12 mouse cellular contexts compared by ENCODE assay signal in genomic region chr12:102651871-102652270, GRCm38 (mm10). TPM values are rescaled to one million over a fixed set of nuclear protein-coding genes. Genes with fewer than 3 reads are reported as not detected.
DNase-seq lines count a peak whose midpoint lies in the region; ATAC-seq and TF ChIP-seq lines count a peak whose summit lies in the region.
"Had no signal": no experiment of that assay in that cellular context is flagged by ENCODE, and none has a peak within 500 bp of the region (broad histone marks: within the 10 kb centered on the region; RNA-seq: fewer than 3 reads in every experiment).

No protein-coding gene starts in this region.

- peak overlapping the region; percentile 44 for H3K4me2 ChIP-seq in heart, embryonic 14.5 days (ENCODE audit: low read length)
- no peak overlapping the region for H3K4me2 ChIP-seq in lung, postnatal 0 days (replicated peaks; ENCODE audit: low read depth, low read length)
- no peak overlapping the region for H3K4me2 ChIP-seq in intestine, postnatal 0 days (replicated peaks; ENCODE audit: low read depth)
- H3K4me2 ChIP-seq in kidney, embryonic 14.5 days (replicated peaks; ENCODE audit: low read depth, low read length): no peak overlapping the region
- H3K4me2 ChIP-seq: hindbrain, embryonic 13.5 days; stomach, embryonic 15.5 days had no signal

- peak overlapping the region; percentile 6 to 41; a peak in 2 of 4 replicates for H3K27ac ChIP-seq in heart, embryonic 14.5 days (replicated peaks in 1 of 2; ENCODE audit: control insufficient read depth in 1 of 2, insufficient read depth in 1 of 2, low read depth in 2 of 2, low read length in 2 of 2)
- peak overlapping the region; percentile 23 for H3K27ac ChIP-seq in lung, postnatal 0 days (ENCODE audit: low read length)
- H3K27ac ChIP-seq in intestine, postnatal 0 days (ENCODE audit: low read depth, low read length): peak overlapping the region; percentile 46; the same call in 1 of the 2 replicates
- H3K27ac ChIP-seq in kidney, embryonic 14.5 days (ENCODE audit: low read depth, low read length): no peak overlapping the region
- H3K27ac ChIP-seq: hindbrain, embryonic 13.5 days; liver, embryonic 14.5 days; stomach, embryonic 15.5 days had no signal

- no peak for ATAC-seq in heart, embryonic 14.5 days (ENCODE audit: insufficient number of reproducible peaks, insufficient read depth, low FRiP score, low read depth)
- ATAC-seq in lung, postnatal 0 days: no peak
- no peak for ATAC-seq in intestine, postnatal 0 days
- ATAC-seq in kidney, embryonic 14.5 days (ENCODE audit: low FRiP score, low TSS enrichment): no peak

- H3K4me3 ChIP-seq in heart, embryonic 14.5 days (ENCODE audit: control insufficient read depth in 1 of 2, insufficient read depth in 1 of 2, low read depth in 1 of 2, low read length in 2 of 2): no peak overlapping the region
- no peak overlapping the region for H3K4me3 ChIP-seq in lung, postnatal 0 days (ENCODE audit: low read depth, low read length)
- H3K4me3 ChIP-seq in intestine, postnatal 0 days (ENCODE audit: low read depth, low read length): no peak overlapping the region
- no peak overlapping the region for H3K4me3 ChIP-seq in kidney, embryonic 14.5 days (ENCODE audit: low read length)
- H3K4me3 ChIP-seq: hindbrain, embryonic 13.5 days; stomach, embryonic 15.5 days had no signal

- H3K9ac ChIP-seq in heart, embryonic 14.5 days (ENCODE audit: low read length): peak overlapping the region; percentile 56
- no peak overlapping the region for H3K9ac ChIP-seq in lung, postnatal 0 days (replicated peaks; ENCODE audit: low read depth)
- H3K9ac ChIP-seq in intestine, postnatal 0 days (ENCODE audit: low read depth, low read length): no peak overlapping the region
- no peak overlapping the region for H3K9ac ChIP-seq in kidney, embryonic 14.5 days (ENCODE audit: low read depth, low read length)
- H3K9ac ChIP-seq: hindbrain, embryonic 13.5 days; liver, embryonic 14.5 days; stomach, embryonic 15.5 days had no signal

- no peak for DNase-seq in heart, postnatal 14 days
- no peak for DNase-seq in lung, postnatal 0 days (ENCODE audit: low spot score)
- no peak for DNase-seq in lung, postnatal 14 days
- peak; percentile 71 for DNase-seq in thymus, postnatal 4 days
- DNase-seq: kidney, postnatal 14 days; right cerebral cortex, adult 18-20 months had no signal

- H3K27me3 ChIP-seq in heart, embryonic 14.5 days (ENCODE audit: control insufficient read depth, insufficient read depth, low read length): no peaks in the 10 kb centered on the region
- no peaks in the 10 kb centered on the region for H3K27me3 ChIP-seq in lung, postnatal 0 days (replicated peaks; ENCODE audit: insufficient read depth, low read length)
- no peaks in the 10 kb centered on the region for H3K27me3 ChIP-seq in intestine, postnatal 0 days (replicated peaks; ENCODE audit: control insufficient read depth, insufficient read depth, low read length)
- no peaks in the 10 kb centered on the region for H3K27me3 ChIP-seq in kidney, embryonic 14.5 days (ENCODE audit: control insufficient read depth, insufficient read depth, low read length)
- H3K27me3 ChIP-seq: hindbrain, embryonic 13.5 days; stomach, embryonic 15.5 days had no signal

- TF ChIP-seq EP300 in lung, postnatal 0 days (IDR thresholded peaks at IDR 0.05): no peak

- H3K4me1 ChIP-seq in heart, embryonic 14.5 days (ENCODE audit: control insufficient read depth in 2 of 2, insufficient read depth in 2 of 2, low read length in 2 of 2): peaks cover 47 to 49% of the 10 kb centered on the region in 2 experiments
- peaks cover 18% of the 10 kb centered on the region; the same call in 1 of the 2 replicates for H3K4me1 ChIP-seq in lung, postnatal 0 days (ENCODE audit: insufficient read depth, low read depth, low read length)
- peaks cover 20% of the 10 kb centered on the region for H3K4me1 ChIP-seq in intestine, postnatal 0 days (replicated peaks; ENCODE audit: control insufficient read depth, insufficient read depth, low read length)
- peaks cover 24% of the 10 kb centered on the region for H3K4me1 ChIP-seq in kidney, embryonic 14.5 days (ENCODE audit: control insufficient read depth, insufficient read depth, low read length)

- WGBS in heart, embryonic 14.5 days: 42% methylated on average over 8 of the region's 8 CpGs
- 54% methylated on average over 8 of the region's 8 CpGs for WGBS in lung, postnatal 0 days
- WGBS in intestine, postnatal 0 days: 69% methylated on average over 8 of the region's 8 CpGs
- 64% methylated on average over 8 of the region's 8 CpGs for WGBS in kidney, embryonic 14.5 days

- no peaks in the 10 kb centered on the region for H3K9me3 ChIP-seq in heart, embryonic 14.5 days (ENCODE audit: control insufficient read depth, low read length)
- no peaks in the 10 kb centered on the region for H3K9me3 ChIP-seq in lung, postnatal 0 days (ENCODE audit: low read length)
- no peaks in the 10 kb centered on the region for H3K9me3 ChIP-seq in intestine, postnatal 0 days (ENCODE audit: control insufficient read depth)
- no peaks in the 10 kb centered on the region for H3K9me3 ChIP-seq in kidney, embryonic 14.5 days (ENCODE audit: control insufficient read depth, low read length)
- H3K9me3 ChIP-seq: hindbrain, embryonic 13.5 days; stomach, embryonic 15.5 days had no signal

- intact Hi-C loops in heart, postnatal 14 days (cut with DNase I): no loop called here

- no peak for TF ChIP-seq CTCF in lung, postnatal 0 days (IDR thresholded peaks at IDR 0.05)
- no peak for TF ChIP-seq CTCF in intestine, postnatal 0 days (IDR thresholded peaks at IDR 0.05; ENCODE audit: low read depth)

- no peaks in the 10 kb centered on the region for H3K36me3 ChIP-seq in heart, embryonic 14.5 days (ENCODE audit: control insufficient read depth, insufficient read depth, low read length)
- no peaks in the 10 kb centered on the region for H3K36me3 ChIP-seq in lung, postnatal 0 days (ENCODE audit: insufficient read depth, low read length)
- H3K36me3 ChIP-seq in intestine, postnatal 0 days (ENCODE audit: control insufficient read depth, insufficient read depth): peaks cover 14% of the 10 kb centered on the region; the same call in 1 of the 2 replicates
- no peaks in the 10 kb centered on the region for H3K36me3 ChIP-seq in kidney, embryonic 14.5 days (ENCODE audit: control insufficient read depth, insufficient read depth, low read length)
- H3K36me3 ChIP-seq: hindbrain, embryonic 13.5 days; stomach, embryonic 15.5 days had no signal

RNA-seq across cellular contexts. Expression of gene Itpk1, which starts 52.9 kb away (rescaled TPM):
- 3.7 and 4.2 TPM in 2 replicates for polyA plus RNA-seq in heart, embryonic 14.5 days (2014; fragmentation: Nextera tagmentation; extraction: Ambion mirVana)
- total RNA-seq in heart, postnatal 14 days (2021): 10 to 100 TPM; 10.7 to 13.0 TPM
- polyA plus RNA-seq in lung, postnatal 0 days (2015; fragmentation: Nextera tagmentation; extraction: Ambion mirVana): 9.7 and 10.9 TPM in 2 replicates
- 56.3 and 57.4 TPM in 2 replicates for polyA plus RNA-seq in intestine, postnatal 0 days (2015; fragmentation: Nextera tagmentation; extraction: Ambion mirVana)
- 10.2 and 18.4 TPM in 2 replicates for polyA plus RNA-seq in kidney, embryonic 14.5 days (2014; fragmentation: Nextera tagmentation; extraction: Ambion mirVana)
